In the genomic region with DNA sequence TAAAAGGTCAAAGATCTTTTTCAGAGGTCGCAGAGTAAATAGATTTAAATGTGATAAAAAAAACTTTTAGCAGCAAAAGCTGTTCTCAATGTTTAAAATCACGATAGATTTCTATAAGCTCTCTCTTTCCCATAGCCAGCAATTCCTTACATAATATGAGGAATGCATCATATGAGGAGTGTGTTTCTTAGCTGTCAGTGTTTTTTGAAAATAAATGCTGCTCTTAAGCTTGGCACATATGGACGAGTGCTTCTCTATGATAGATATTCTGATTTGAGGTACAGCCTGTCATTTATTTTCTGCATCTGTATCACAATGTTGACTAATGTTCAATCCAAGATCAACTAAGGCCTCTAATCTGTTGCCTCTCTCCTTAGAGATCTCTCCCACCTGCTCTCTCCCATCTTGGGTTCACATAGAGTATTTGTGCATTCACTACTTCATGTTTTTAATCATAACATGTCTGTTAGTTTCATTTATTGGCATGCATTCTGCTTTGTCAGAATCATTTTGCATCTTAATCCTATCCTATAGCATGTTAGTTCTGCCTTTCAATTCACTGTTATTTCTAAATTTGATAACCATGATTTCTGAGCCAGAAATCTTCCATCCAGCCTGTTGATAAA, we compare ENCODE assay signal across 28 mouse cellular contexts.
DNase-seq lines count a peak whose midpoint lies in the region; ATAC-seq and TF ChIP-seq lines count a peak whose summit lies in the region.
"Had no signal": no experiment of that assay in that cellular context is flagged by ENCODE, and none has a peak within 500 bp of the region (broad histone marks: within the 10 kb centered on the region; RNA-seq: fewer than 3 reads in every experiment).

No protein-coding gene starts in this region.

- no peaks in the 10 kb centered on the region for H3K36me3 ChIP-seq in embryonic facial prominence, embryonic 14.5 days (ENCODE audit: control insufficient read depth, insufficient read depth, low read length)
- no peaks in the 10 kb centered on the region for H3K36me3 ChIP-seq in embryonic facial prominence, embryonic 10.5 days (replicated peaks)
- H3K36me3 ChIP-seq in forebrain, embryonic 14.5 days (ENCODE audit: control insufficient read depth, insufficient read depth, low read length) = no peaks in the 10 kb centered on the region
- no peaks in the 10 kb centered on the region for H3K36me3 ChIP-seq in forebrain, embryonic 12.5 days (replicated peaks)
- H3K36me3 ChIP-seq in forebrain, embryonic 16.5 days (ENCODE audit: control insufficient read depth, insufficient read depth) = no peaks in the 10 kb centered on the region
- H3K36me3 ChIP-seq in forebrain, embryonic 11.5 days (ENCODE audit: control insufficient read depth, insufficient read depth, low read length) = no peaks in the 10 kb centered on the region
- H3K36me3 ChIP-seq: embryonic facial prominence, embryonic 12.5 days; embryonic facial prominence, embryonic 15.5 days; G1E had no signal

- WGBS in embryonic facial prominence, embryonic 14.5 days = 64% methylated on average over 3 of the region's 3 CpGs
- 86% methylated on average over 3 of the region's 3 CpGs for WGBS in embryonic facial prominence, embryonic 10.5 days
- WGBS in forebrain, embryonic 14.5 days = 85% methylated on average over 3 of the region's 3 CpGs
- WGBS in forebrain, embryonic 12.5 days = 83% methylated on average over 3 of the region's 3 CpGs
- WGBS in forebrain, embryonic 16.5 days = 73% methylated on average over 3 of the region's 3 CpGs
- 86% methylated on average over 3 of the region's 3 CpGs for WGBS in forebrain, embryonic 11.5 days

- H3K27me3 ChIP-seq in embryonic facial prominence, embryonic 14.5 days (replicated peaks; ENCODE audit: control insufficient read depth, insufficient read depth, low read length) = no peaks in the 10 kb centered on the region
- H3K27me3 ChIP-seq in embryonic facial prominence, embryonic 10.5 days (replicated peaks; ENCODE audit: low read depth, poor library complexity, severe bottlenecking) = no peaks in the 10 kb centered on the region
- no peaks in the 10 kb centered on the region for H3K27me3 ChIP-seq in forebrain, embryonic 14.5 days (replicated peaks; ENCODE audit: control insufficient read depth, insufficient read depth, low read length)
- no peaks in the 10 kb centered on the region for H3K27me3 ChIP-seq in forebrain, embryonic 12.5 days
- H3K27me3 ChIP-seq in forebrain, embryonic 16.5 days (replicated peaks; ENCODE audit: control insufficient read depth, insufficient read depth, low read length) = no peaks in the 10 kb centered on the region
- no peaks in the 10 kb centered on the region for H3K27me3 ChIP-seq in forebrain, embryonic 11.5 days (ENCODE audit: control insufficient read depth, insufficient read depth, low read length)
- H3K27me3 ChIP-seq: CH12.LX; embryonic facial prominence, embryonic 12.5 days; embryonic facial prominence, embryonic 15.5 days had no signal

- H3K27ac ChIP-seq in embryonic facial prominence, embryonic 14.5 days (replicated peaks; ENCODE audit: low read depth, low read length) = no peak overlapping the region
- H3K27ac ChIP-seq in embryonic facial prominence, embryonic 10.5 days (replicated peaks) = no peak overlapping the region
- H3K27ac ChIP-seq in forebrain, embryonic 14.5 days (ENCODE audit: low read depth, low read length) = no peak overlapping the region
- no peak overlapping the region for H3K27ac ChIP-seq in forebrain, embryonic 12.5 days
- no peak overlapping the region for H3K27ac ChIP-seq in forebrain, embryonic 16.5 days (ENCODE audit: low read length)
- no peak overlapping the region for H3K27ac ChIP-seq in forebrain, embryonic 11.5 days (ENCODE audit: low read depth, low read length)
- H3K27ac ChIP-seq in left cerebral cortex, adult 2 months = peak overlapping the region; percentile 63
- H3K27ac ChIP-seq: embryonic facial prominence, embryonic 12.5 days; embryonic facial prominence, embryonic 15.5 days; gastrocnemius, adult 2 months had no signal

- H3K4me1 ChIP-seq in embryonic facial prominence, embryonic 14.5 days (ENCODE audit: control insufficient read depth, insufficient read depth, low read length) = no peaks in the 10 kb centered on the region
- H3K4me1 ChIP-seq in embryonic facial prominence, embryonic 10.5 days = no peaks in the 10 kb centered on the region
- no peaks in the 10 kb centered on the region for H3K4me1 ChIP-seq in forebrain, embryonic 14.5 days (ENCODE audit: control insufficient read depth, insufficient read depth, low read length)
- no peaks in the 10 kb centered on the region for H3K4me1 ChIP-seq in forebrain, embryonic 12.5 days
- no peaks in the 10 kb centered on the region for H3K4me1 ChIP-seq in forebrain, embryonic 16.5 days (replicated peaks; ENCODE audit: control insufficient read depth, insufficient read depth, low read length)
- no peaks in the 10 kb centered on the region for H3K4me1 ChIP-seq in forebrain, embryonic 11.5 days (replicated peaks; ENCODE audit: control insufficient read depth, insufficient read depth, low read length)
- H3K4me1 ChIP-seq: embryonic facial prominence, embryonic 12.5 days; embryonic facial prominence, embryonic 15.5 days had no signal

- no peak overlapping the region for H3K4me3 ChIP-seq in embryonic facial prominence, embryonic 14.5 days (ENCODE audit: low read depth, low read length)
- H3K4me3 ChIP-seq in embryonic facial prominence, embryonic 10.5 days = no peak overlapping the region
- H3K4me3 ChIP-seq in forebrain, embryonic 14.5 days (ENCODE audit: low read depth, low read length) = no peak overlapping the region
- no peak overlapping the region for H3K4me3 ChIP-seq in forebrain, embryonic 12.5 days (replicated peaks)
- H3K4me3 ChIP-seq in forebrain, embryonic 16.5 days (replicated peaks; ENCODE audit: low read length) = no peak overlapping the region
- H3K4me3 ChIP-seq in forebrain, embryonic 11.5 days (ENCODE audit: low read depth, low read length) = no peak overlapping the region
- no peak overlapping the region for H3K4me3 ChIP-seq in left cerebral cortex, adult 2 months
- H3K4me3 ChIP-seq: embryonic facial prominence, embryonic 12.5 days; embryonic facial prominence, embryonic 15.5 days; erythroblast, embryonic 14.5 days; gastrocnemius, adult 2 months had no signal

- peak; percentile 35 for DNase-seq in embryonic facial prominence, embryonic 14.5 days (ENCODE audit: low spot score)
- no peak for DNase-seq in embryonic facial prominence, embryonic 10.5 days (ENCODE audit: low spot score)
- peak; percentile 34 for DNase-seq in forebrain, embryonic 14.5 days (ENCODE audit: low spot score)
- DNase-seq in forebrain, embryonic 11.5 days (ENCODE audit: low spot score) = no peak
- DNase-seq in left cerebral cortex, adult 2 months (ENCODE audit: extremely low spot score in 1 of 2, low spot score in 2 of 2) = no peak
- DNase-seq in left cerebral cortex, adult 9 months (ENCODE audit: low spot score in 2 of 2) = no peak
- DNase-seq: adrenal gland, adult 8-10 months; adrenal gland, postnatal 14 days; adrenal gland, postnatal 36 days; B cell, adult 2 months; cerebellum, adult 11 months; cerebellum, adult 18-20 months; cerebellum, adult 8-10 months; cerebellum, adult 9-11 months; cerebellum, postnatal 14 days; cerebellum, postnatal 36 days; embryo, embryonic 11 days; gastrocnemius, adult 2 months had no signal

- H3K9ac ChIP-seq in embryonic facial prominence, embryonic 14.5 days (ENCODE audit: low read depth, low read length) = no peak overlapping the region
- no peak overlapping the region for H3K9ac ChIP-seq in forebrain, embryonic 14.5 days (ENCODE audit: low read length)
- no peak overlapping the region for H3K9ac ChIP-seq in forebrain, embryonic 12.5 days
- H3K9ac ChIP-seq in forebrain, embryonic 16.5 days (replicated peaks; ENCODE audit: low read depth, low read length) = no peak overlapping the region
- H3K9ac ChIP-seq in forebrain, embryonic 11.5 days (ENCODE audit: low read length) = no peak overlapping the region
- H3K9ac ChIP-seq: embryonic facial prominence, embryonic 12.5 days; embryonic facial prominence, embryonic 15.5 days had no signal

- intact Hi-C loops in left cerebral cortex, adult 2 months (cut with DNase I) = no loop called here

- ATAC-seq in embryonic facial prominence, embryonic 14.5 days (ENCODE audit: low read depth) = no peak
- ATAC-seq in forebrain, embryonic 14.5 days = no peak
- ATAC-seq in forebrain, embryonic 12.5 days (ENCODE audit: low FRiP score) = no peak
- ATAC-seq in forebrain, embryonic 16.5 days = peak; percentile 59
- no peak for ATAC-seq in forebrain, embryonic 11.5 days (replicated peaks; ENCODE audit: low FRiP score)
- ATAC-seq: activated CD4-positive, CD25-positive, alpha-beta regulatory T cell, adult 4 months; CD4-positive, CD25-positive, alpha-beta regulatory T cell, adult 4 months; Patski had no signal

- H3K9me3 ChIP-seq in embryonic facial prominence, embryonic 14.5 days (ENCODE audit: control insufficient read depth, low read length) = no peaks in the 10 kb centered on the region
- H3K9me3 ChIP-seq in embryonic facial prominence, embryonic 10.5 days = no peaks in the 10 kb centered on the region
- no peaks in the 10 kb centered on the region for H3K9me3 ChIP-seq in forebrain, embryonic 14.5 days (replicated peaks; ENCODE audit: control insufficient read depth, low read length)
- no peaks in the 10 kb centered on the region for H3K9me3 ChIP-seq in forebrain, embryonic 12.5 days
- no peaks in the 10 kb centered on the region for H3K9me3 ChIP-seq in forebrain, embryonic 16.5 days (ENCODE audit: control insufficient read depth, low read length)
- H3K9me3 ChIP-seq in forebrain, embryonic 11.5 days (ENCODE audit: control insufficient read depth, low read length) = no peaks in the 10 kb centered on the region
- H3K9me3 ChIP-seq: embryonic facial prominence, embryonic 12.5 days; embryonic facial prominence, embryonic 15.5 days; G1E had no signal

- no peak for TF ChIP-seq CTCF in left cerebral cortex, adult 2 months (IDR thresholded peaks at IDR 0.05)

- no peak overlapping the region for H3K4me2 ChIP-seq in embryonic facial prominence, embryonic 14.5 days (ENCODE audit: low read depth, low read length)
- no peak overlapping the region for H3K4me2 ChIP-seq in forebrain, embryonic 14.5 days (ENCODE audit: low read length)
- no peak overlapping the region for H3K4me2 ChIP-seq in forebrain, embryonic 12.5 days
- no peak overlapping the region for H3K4me2 ChIP-seq in forebrain, embryonic 16.5 days (ENCODE audit: low read length)
- no peak overlapping the region for H3K4me2 ChIP-seq in forebrain, embryonic 11.5 days (ENCODE audit: low read depth, low read length, severe bottlenecking)
- H3K4me2 ChIP-seq: embryonic facial prominence, embryonic 12.5 days; embryonic facial prominence, embryonic 15.5 days had no signal

Comparison
In these comparisons a context has a peak if more than half of its experiments do, and no peak if none do; other contexts are left out.
1. DNase-seq: peak in embryonic facial prominence, embryonic 14.5 days (single experiment) and forebrain, embryonic 14.5 days (single experiment); none in embryonic facial prominence, embryonic 10.5 days (single experiment), forebrain, embryonic 11.5 days (single experiment), left cerebral cortex, adult 2 months (0 of 2) and left cerebral cortex, adult 9 months (0 of 2).